Mouse (Mus musculus) c-Kit-positive CD71-positive TER-119-negative erythroid progenitor cells, embryonic 14.5 days (primary cell): ENCODE measurements around the gene Sec61a1.
A peak's percentile ranks its signal among the peaks of the same experiment; 100 is the strongest.

Source experiments
- DNase-seq: peaks from one replicate; pipeline ENCODE4 v3.0.0-alpha.2; 2013; ENCODE audit warnings: low read depth

The Sec61a1 gene

DNA sequence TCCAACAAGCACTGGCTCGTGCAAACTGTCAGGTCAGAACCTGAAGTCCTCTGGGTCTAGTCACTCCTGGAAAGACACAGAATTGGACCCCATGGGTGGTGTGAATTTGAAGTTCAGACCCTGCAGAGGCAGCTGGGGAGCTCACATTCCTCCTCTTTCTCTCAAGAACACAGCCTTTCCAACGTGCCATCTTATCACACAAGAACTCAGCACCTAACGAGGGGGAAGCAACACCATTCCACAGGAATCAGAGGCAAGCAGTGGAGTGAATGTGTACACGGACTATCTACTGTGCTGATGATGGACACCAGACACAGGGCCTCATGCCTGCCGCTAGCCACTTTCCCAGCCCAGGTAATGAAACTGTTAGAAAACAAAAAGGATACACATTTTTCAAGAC lies 2.0 kb downstream of the Sec61a1 start:
- no peak for DNase-seq

DNA sequence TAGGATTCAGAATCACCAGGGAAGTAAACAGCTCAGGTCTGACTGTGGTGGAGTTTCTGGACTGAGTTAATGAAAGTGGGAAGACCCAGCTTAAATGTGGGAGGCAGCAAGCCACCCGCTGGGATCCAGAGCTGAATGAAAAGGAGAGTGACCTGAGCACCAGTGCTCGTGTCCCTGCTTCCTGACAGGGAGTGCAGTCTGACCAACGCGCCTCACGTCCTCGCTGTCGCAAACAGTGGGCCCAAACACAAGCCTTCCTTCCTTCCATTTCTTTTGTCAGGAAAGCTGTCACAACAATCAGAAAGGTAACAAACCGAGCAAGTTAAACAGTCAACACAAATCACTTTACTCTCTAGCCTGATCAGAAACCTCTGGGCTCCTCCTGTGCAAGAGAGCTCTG lies 2.7 kb downstream of the Sec61a1 start:
- no peak for DNase-seq

DNA sequence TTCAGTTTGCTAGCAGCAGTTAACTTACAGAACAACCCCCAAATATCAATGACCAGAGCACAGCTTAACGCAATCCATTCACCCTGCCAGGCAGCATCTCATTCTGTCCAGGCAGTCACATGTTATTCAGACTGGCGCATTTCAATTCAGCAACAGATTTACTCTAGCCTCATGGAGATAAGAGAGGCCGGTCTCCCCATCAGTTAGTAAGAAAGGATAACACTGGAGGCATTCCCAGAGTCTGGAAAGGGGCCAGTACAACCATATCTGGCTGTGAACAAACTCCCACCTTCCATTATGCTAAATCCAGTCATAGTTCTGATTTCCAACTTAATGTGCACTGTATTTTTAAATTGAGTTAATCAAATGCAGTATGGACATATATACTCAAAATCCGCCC lies 4.2 kb downstream of the Sec61a1 start:
- DNase-seq: no peak

DNA sequence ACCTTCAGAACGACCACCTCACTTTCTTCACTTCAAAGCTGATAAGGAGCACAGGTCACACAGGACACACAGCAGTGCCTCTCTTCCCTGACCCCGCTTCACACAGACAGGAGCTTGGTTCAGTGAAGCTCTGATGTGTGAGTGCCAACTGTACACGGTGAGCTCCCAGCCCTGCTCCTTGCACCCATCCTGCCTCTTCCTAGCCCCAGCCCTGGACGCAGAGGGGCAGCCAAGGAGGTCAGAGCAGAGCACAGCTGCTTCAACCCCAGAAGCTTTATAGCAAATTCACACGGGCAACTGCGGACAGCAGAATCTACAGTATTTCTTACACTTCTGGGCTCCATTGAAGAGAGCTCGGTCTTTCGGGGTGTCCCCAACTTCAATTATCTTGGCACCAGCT lies 4.7 kb downstream of the Sec61a1 start:
- no peak for DNase-seq

DNA sequence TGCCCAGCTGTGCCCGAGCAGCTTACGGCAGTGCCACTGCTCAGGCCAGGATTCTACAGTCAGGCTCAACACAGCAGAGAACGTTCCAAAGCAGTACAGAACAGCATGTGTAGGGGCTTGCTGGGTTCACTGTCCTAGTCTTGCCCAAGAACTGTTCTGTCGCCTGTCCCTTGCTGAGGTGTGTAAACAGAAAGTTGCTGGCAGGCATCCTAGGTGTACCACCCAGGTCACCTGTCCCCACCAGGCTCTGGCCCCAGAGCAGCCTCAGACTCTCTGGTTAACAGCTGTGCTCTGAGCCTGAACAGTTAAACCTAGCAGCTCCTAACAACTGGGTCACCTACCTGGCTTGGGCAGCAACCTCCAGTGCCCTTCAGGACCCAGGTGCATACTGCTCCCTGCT lies 15.7 kb downstream of the Sec61a1 start:
- no peak for DNase-seq

DNA sequence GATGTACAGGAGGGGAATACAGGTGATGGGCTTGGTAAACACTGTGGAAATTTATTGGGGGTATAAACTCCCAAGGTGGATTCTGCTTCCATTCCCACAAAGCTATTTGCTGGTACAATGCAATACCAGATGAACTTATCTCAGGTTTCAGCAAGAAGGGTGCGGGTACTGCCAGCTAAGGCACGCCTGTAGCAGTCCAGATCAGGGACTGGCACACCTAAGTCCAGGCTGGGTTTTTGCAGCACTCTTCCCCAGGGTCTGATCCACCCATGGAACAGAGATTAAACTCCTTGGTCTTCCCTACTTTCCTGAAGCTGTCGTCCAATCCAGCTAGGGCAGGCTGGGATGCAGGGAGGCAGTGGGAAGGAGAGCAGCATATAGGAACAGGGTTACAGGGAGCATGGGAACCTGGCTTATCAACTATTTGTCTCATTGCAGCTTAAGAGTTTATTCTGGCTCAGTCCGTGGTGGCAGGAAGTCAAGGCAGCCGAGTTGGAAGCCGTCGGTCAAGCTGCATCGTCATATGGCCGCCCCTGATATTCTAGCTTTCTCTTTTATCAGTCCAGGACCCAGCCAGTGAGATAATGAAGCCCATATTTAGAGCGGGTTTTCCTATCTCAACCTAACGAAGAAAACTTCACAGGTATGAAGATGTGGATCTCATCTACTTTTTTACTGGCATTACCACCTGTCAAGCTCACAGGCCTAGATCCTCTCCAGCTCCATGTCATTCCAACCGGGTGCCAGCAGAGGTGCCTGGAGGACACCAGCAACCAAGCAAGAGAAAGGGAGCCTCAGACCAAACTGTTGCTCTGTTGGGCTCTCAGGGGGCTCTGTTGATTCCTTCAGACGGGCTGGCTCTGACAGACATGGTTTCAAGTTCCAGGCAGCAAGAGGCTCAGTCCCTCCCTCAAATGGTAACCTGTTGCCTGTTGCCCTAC lies 16.4 kb downstream of the Sec61a1 start:
- DNase-seq: no peak

DNA sequence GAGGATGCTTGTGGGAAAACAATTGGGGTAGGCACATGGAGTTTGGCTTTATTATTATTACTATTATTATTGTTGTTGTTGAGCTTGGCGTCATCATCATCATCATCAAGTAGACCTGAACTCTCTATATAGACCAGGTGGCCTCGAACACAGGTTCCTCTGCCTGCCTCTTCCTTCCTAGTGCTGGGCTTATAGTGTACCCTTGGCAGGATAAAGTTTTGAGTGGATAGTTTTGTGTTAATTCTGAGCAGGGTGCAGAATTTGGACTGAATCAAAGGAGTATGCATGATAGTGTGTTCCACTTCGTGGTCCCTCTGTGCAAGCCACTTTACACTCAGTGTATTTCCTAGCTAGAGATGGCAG lies 18.3 kb downstream of the Sec61a1 start:
- DNase-seq: no peak

DNA sequence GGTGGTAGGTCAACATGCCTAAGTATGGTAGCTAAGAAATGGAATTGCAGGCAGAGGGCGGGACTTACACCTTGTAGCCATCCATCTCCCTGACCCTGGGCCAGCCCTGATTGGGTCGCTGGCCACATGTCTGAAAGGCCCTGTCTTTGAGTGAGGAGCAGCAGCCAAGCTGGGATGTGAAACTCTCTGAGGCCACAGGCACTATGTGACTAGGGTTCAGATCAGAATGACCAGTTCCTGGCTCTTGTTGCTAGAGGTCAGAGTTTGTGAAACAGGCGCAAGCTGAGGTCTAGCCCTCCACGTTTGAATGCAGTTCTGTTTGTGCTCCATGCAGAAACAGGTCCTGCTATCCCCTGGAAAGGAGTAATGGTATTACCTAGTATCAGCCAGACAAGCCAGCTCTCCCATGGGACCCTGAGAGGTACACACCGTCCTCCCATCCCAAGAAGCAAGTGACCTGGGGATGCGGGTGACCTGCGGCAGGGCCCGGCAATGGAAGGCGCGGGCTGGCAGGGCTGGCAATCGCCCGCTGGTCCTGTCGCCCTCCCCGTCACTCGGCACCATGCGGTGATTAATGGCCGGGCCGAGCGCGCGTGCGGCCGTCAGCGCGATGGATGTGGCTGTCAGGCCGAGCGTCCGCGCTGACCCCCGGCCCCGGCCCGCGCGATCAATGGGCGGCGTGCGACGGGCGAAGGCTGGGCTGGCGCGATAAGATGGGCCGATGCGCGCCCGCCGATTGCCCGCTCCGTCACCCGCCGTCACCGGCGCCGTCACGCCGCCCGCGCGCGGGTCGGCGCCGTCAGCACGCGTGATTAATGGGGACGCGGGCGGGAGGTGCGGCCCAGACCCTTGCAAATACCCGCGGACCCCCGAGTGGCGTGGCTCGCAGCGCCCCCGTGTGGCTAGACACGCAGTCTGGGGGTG lies 19.0 kb downstream of the Sec61a1 start:
- no peak for DNase-seq

DNA sequence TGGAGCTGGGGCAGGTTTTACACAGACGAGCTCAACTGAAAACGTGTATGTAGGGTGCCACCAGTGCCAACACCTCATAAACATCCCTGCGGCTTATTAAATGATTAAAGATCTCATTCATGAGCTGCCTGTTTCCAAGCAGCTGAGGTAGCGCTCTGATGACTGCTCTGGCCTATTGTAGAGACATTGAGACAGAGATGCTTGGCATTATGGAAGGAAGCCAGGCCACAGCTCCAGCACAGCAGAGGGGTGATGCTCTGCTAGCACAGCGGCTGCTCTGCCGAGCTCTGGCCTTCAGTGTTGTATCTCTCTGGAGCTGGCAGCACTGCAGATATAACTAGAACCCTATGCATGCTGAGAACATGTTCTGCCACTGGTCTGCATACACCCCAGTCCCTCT lies 25.0 kb downstream of the Sec61a1 start:
- DNase-seq: no peak

DNA sequence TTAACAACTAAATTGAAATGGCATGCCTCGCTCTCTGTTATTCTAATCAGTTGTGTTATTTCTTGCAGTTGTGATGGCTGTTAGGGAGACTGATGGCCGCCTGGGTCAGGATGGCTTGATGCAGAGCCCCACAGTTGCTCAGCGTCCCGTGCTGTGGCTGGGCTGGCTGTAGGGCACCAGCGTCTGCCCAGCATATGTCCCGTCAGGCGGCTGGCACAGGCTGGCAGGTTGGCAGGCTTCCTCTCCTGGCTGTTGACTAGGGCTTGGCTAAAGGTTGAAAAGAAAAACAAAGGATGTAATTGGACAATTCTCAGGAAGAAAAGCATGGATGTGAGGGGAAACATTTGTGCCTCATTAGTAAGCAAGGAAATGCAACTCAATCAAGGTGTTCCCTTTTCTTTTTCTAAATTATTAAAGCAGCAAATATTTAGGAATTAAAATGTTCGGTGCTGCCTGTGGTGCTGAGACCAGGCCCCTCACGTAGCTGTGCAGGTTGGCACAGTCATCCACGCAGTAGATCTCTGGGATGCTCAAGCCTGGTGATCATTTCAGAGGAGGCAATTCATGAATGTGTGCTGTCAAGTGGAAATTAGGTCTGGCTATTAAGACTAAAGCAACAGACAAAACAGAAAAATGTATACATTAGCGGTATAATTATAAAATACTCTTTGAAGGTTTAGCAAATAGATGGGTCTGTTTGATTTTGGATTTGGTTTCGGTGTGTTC lies 27.9 kb downstream of the Sec61a1 start:
- DNase-seq: no peak

DNA sequence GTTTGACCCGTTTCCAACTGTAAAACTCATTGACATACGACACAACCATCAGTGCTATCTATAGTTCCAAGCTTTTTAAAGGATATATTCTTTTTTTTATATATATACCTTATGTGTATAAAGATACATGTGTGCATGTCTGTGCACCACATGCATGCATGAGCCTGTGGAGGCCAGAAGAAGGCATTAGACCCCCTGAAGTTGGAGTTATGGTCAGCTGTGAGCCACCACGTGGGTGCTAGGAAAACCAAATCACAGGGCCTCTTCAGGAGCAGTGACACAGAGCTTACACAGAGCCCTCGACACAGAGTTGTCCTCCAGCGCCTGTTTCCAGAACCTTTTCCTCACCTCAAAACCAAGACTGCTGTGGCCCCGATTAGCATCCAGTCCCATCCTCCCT lies 28.9 kb downstream of the Sec61a1 start:
- no peak for DNase-seq

DNA sequence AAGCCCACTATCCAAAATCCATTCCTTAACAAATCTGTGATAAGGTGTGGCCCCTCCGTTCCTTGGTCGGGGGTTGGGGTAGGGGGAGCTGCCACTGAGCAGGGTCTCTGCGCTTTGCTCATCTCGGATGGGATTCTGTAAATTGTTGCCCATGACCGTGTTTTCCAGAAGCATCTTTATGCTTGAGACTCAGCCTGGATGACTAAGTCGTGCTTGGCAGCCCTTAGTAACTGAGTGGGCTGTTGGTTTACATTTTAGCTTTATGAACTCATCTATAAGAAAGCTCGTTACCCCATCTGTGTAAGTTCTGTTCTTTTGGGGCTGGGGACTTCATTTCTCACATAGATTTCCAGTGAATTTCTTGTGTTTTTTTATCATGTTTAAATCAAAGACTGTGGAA lies 29.7 kb downstream of the Sec61a1 start:
- no peak for DNase-seq

DNA sequence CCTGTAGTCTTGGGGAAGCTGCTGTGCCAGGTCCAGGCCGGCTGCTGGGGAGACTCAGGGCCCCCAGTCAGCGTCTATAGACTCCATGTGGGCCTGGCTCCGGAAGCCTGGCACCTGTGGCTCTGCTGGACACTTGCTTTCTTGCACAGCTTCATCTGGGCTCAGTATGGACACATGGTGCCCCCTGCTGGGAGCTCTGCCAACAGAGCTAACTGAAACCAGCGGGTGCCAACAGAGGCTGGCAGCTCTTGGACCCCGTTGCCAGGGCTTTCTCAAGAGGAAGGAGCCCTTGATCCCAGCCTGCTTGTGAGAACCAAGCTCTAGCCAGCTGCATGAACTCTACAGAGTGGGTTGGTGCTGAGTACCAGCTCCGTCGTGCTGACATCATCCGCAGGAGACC lies 31.8 kb downstream of the Sec61a1 start:
- DNase-seq: no peak

DNA sequence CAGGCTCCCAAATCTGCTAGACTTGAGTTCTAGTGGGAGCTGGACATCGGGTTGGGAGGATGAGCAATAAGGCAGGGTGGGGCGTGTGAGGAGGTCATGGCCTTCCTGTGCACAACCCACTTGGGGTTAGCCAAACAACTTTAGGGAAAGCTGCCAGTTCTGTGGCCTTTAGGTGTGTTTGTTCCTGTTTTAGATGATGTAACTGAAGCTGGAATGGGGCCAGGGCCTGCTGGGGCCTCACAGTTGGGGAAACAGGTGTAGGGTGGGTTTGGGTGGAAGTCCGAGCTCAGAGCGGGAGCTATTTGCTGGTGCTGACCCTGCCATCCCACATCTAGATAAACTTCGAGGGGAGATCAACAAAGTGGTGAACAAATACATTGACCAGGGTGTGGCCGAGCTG lies 33.3 kb downstream of the Sec61a1 start:
- no peak for DNase-seq

DNA sequence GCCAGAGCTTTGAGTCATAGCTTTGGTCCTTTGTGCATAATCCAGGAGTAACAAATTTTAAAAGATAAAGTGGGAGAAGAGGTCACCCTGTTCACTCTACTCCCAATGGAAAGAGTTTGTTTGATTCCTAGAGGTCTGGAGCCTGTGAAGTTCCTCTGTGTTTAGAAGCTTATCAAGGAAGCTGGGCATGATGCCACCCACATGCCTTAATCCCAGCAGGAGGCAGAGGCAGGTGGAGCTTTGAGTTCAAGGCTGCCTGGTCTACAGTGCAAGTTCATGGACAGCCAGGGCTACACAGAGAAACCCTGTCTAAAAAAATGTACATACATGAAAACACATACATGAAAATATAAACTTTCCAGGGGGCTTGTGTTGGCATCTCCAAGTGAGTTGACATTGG lies 34.8 kb downstream of the Sec61a1 start:
- no peak for DNase-seq

DNA sequence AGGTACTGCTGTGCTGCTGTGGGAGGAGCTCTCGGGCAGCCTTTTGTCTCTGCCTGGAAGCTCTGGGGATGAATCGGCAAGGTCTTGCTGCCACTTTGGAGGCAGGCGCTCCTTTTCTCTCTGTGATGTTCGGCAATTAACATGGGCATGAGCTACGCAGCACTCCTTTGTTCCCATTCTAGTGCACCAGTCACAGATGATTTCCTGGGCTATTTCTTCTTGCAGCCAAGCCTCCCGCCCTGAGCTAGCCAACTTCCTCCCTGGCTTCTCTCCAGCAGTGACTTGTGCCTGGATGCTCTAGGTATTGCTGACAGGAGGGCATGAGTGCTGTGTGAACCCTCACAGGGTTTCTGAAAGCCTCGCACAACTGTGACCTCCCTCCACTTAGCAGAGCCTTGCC lies 35.6 kb downstream of the Sec61a1 start:
- DNase-seq: no peak

DNA sequence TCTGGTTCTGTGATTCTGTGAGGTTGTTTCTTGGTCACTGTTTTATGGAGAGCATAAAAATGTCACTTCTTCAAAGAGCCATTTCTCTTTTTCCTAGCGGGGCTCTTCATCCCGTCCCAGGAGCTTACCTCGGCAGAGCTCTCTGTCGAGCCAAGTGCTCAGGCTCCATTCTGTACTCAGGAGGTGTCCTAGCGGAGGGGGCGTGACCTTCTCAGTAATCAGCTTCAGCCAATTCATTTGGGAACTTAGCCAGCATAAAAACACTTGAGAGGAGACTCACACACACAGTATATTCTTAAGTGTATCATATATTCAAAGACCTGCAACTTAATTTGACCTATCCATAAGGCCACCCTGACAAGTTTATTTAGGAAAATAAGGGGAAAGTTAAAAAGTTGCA lies 38.3 kb downstream of the Sec61a1 start:
- DNase-seq: no peak

DNA sequence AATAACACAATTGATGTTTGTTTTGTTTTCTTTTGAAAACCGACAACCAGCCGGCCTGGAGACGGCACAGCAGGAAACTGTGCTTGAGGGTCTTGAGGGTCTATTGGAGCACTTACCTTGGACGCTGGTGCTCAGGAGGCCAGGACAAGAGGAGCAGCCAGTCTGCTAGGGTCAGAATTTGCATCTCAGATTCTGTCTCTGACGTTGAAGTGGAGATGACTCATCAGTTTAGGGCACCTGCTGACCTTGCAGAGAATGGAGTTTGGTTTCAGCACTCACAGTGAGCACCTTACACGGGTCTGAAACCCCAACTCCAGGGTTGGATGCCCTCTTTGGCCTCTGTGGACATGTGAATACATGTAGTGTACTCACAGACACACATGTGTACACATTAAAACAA lies 48.8 kb downstream of the Sec61a1 start:
- no peak for DNase-seq

DNA sequence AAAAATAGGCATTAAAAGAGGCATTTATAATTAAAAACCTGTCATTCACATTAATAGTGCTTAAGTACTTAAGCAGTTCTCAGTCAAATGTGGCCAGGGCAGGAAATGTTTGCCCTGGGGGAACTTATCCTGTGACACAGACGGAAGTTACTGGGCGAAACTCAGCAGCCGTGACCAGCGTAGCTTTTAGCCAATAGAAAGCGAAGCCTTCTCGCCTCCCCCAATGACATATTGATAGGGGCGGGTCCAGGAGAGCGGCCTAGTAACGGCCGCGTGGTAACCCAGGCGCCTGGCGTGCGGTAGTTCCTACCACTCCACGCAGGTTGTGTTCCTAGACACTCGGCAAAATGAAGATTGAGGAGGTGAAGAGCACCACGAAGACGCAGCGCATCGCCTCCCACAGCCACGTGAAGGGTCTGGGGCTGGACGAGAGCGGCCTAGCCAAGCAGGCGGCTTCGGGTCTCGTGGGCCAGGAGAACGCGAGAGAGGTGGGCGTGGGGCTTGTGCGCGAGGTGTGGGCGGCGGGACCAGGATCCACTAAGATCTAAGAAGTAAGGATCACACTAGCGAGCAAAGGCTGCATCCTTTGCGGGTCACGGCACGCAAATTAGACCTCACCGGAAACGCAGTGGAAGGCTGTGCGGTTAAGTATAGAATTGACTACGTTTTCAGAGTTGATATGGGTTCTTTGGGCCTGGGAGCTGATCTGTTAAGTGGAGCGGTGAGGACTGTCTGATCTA lies 53.4 kb downstream of the Sec61a1 start, which contains the start of gene Ruvbl1:
Gene Ruvbl1 (plus strand): TSS at position 229 of the 740 bp plus-strand sequence.
- DNase-seq: peak; percentile 94

DNA sequence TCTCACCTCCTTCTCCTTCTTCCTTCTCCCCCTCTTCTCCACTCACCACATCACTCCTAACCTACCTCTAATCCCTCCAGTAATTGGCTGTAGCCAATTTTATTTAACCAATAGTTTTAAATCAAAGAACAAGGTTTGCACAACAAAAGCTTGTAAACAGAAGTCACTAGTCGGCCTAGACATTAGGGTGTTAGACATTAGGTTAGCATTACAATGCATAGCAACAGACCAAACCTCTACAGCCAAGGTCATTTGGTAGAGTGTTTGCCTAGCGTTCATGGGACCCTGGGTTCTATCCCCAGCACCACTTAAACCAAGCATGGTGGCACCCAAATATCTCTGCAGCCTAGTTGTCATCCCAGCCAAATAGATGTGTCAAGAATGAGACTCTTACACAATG lies 64.2 kb downstream of the Sec61a1 start:
- no peak for DNase-seq
